Mouse (Mus musculus) monocyte, adult 2 months (primary cell): Measurements from ENCODE around the gene Hivep2.

Experiments used
- DNase-seq, 2 experiments: peaks; one replicate each; pipeline ENCODE4 v3.0.0; 2022; ENCODE audit warnings: low spot score in 2 of 2, low read depth in 1 of 2

Hivep2 gene

DNA sequence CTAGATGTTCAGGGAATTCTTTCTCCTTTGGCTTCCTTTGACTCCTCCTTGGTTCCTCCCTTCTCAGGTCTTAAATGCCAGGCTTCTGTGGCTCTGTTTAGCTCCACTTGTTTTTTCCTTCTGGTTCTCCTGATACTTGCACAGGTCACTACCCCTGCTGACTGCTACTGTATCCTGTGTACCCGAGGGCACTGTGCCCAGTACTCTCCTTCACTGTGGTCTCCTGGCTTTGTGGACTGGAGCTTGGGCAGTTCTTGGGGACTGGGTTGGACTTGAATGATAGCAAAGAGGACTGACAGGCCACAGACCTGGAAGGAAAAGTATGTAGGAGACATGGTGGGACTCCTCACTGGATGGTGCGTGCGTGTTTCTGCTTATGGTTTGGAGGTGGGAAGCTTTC, 106.6 kb downstream of the Hivep2 start:
- no peak for DNase-seq

GRCm38 (mm10) chr10:14075767-14076166, 109.9 kb downstream of the Hivep2 start:
- DNase-seq, result no peak

DNA sequence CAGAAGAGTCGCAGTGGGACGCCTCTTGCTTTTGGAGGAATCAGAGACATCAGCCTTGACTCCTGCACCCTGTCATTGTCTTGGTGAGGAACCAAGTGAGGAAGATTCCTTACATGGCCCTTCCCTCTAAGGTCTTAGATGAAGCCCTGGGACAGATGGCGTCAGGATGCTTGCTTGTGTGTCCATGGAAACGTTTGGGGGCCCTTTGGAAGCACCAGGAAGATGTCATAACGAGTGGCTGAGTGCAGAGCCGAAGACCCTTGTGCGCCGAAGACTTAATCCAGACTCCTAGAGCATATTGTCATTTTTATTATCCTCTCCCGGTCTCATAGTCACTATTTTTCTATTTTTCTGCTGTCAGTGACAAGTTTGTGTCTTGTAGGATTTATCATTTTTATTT, 111.0 kb downstream of the Hivep2 start:
- DNase-seq, result no peak

- no peak for DNase-seq
These were observed 115.0 kb downstream of the Hivep2 start for GRCm38 (mm10) chr10:14080830-14081229.

DNA sequence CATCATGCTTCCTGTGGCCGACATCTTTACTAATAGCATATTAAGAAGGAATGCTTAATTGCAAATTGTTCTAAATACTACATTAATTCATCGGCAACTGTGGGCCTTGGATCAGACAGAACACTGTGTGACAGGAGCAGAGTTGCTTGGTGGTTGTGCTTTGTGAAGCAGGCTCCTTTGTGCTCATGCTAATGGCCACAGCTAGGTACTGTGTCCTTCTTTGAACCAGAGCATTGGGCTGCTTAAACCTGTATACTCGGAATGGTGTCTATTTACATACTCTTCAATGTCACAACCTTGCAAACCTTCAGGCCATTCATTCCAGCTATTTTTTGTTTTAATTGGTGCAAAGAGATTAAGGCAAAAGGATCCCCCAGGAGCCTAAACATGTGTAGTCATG, 115.9 kb downstream of the Hivep2 start:
- no peak for DNase-seq

- no peak for DNase-seq
These were observed 116.4 kb downstream of the Hivep2 start for GRCm38 (mm10) chr10:14082275-14082674.

- DNase-seq, result no peak
These were observed 119.4 kb downstream of the Hivep2 start for GRCm38 (mm10) chr10:14085241-14085659.

GRCm38 (mm10) chr10:14085882-14086515, 120.1 kb downstream of the Hivep2 start:
- no peak for DNase-seq

DNA sequence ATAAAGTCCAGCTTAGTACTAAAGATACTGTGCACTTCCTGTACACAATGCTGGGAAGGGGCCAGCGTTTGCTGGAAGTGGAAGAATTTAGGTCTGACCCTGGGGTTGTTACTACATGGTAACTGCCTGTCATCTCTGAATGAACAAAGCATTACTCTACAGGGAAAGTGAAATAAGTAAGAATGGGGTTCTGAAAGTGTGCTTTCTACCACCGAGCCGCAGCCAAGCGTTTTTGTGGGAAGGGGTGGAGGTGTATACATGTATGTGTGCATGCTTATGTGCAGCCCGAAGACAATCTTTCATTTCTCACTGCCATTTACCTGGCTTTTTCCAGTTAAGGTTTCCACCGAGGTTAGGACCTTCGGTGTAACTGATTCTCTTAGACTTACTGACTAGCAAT, 121.4 kb downstream of the Hivep2 start:
- no peak for DNase-seq

DNA sequence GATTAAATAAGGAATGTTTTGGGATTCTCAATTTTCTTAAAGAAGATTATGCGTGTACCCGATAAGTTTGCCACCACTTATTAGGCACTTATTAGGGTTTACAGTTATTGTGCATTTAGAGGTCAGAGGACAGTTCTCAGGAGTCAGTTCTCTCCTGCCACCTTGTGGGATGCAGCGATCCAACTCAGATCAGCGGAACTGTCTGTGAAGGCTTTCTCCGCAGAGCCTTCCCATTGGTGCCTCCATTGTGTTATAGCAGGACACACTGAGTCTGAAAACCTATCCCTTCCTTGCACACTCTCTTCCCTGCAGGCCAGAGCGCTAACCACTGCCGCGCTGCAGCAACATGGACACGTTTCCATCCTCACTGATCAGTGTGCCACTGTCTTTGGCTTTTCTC, 123.6 kb downstream of the Hivep2 start:
- DNase-seq, result no peak

DNA sequence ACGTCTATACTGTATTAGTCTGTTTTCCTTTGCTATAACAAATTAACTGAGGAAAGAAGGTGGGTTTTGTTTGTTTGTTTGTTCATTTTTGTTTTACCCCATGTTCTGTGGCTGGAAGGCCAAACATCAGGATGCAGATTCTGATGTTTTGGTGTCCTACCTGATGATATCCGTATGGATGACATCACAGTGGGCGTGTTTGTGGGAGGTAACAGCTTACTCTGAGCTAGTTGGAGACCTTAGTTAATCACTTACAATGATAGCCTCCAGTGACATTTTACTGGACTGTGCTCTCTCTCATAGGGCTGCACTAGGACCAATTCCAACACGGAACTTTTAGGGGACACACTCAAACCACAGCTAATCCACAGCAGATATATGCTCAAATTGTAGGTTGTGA, 128.2 kb downstream of the Hivep2 start:
- DNase-seq, result no peak

DNA sequence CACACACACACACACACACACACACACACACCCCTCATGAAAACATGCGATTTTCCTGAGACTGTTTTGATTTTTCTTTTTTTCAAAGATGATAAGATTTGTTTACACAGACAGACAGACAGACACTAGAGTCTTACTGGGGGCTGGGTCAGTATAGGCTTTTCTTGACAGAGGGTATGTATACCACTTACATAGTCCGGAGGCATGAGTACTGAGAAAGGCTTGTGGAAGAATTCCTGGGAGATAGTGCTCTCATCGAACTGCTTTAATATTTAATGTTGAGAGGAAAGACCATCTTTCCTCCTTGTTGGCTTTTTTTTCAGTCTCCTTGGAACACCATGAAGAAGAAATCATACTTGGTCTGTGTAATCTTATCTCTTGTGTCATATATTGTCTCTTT, 130.2 kb downstream of the Hivep2 start:
- no peak for DNase-seq

- no peak for DNase-seq
These were observed 133.3 kb downstream of the Hivep2 start for GRCm38 (mm10) chr10:14099182-14099581.

DNA sequence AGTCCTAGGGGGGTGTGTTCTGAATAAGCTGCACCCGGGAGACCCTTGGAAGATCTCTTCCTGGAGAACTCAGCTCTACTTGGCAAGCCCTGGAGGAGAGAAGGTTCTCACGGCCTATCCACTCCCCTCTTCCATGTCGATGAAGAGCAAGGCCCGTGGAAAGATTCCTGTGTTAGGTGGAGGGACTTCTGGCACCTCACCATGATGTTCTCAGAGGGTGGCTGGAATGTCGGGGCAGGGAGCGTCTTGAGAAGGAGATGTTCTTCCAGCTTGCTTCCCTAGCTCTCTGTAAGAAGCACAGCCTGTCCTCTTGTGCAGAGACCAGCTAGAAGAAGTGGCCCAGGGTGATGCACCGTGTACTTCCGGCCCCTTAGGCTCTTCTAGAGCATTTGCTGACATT, 134.2 kb downstream of the Hivep2 start:
- DNase-seq, result no peak

DNA sequence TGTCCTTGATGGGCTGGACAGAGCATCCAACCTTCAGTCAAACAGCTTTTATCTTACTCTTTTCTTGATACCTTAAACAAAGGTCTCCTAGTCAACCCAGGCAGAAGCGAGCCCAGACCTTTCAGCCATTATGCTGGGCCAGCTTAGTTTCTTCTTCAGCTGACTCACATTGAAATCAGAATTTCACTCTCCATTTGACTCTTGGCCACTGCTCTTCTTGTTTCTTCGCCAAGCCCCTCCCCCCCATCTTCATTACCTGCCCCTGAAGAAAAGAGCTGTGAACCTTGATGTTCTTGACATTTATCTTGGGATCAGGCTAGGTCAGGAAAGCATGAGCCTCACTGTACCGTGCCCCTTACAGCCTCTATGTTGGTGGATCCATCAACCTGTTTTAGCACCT, 135.0 kb downstream of the Hivep2 start:
- DNase-seq, result no peak

DNA sequence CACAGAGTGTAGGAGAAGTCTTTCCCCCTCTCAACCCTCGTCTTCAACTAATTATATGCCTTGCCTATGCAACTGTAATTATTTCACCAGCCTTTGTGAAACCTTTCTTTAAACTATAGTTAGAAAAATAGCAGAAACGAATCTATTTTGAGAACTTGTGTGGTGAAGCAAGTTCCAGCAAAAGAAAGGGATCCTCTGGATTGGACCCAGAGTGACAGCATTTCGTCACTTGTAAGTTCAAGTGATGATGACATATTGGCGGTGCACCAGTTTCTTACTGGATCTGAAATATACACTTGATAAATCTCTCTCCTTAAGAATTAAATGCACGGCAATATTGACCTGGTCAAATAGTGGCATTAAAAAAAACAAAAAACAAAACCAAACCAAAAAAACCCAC, 136.1 kb downstream of the Hivep2 start:
- DNase-seq, result peak in 1 of 2 experiments; percentile 16

GRCm38 (mm10) chr10:14107980-14108671, 142.3 kb downstream of the Hivep2 start:
- no peak for DNase-seq

GRCm38 (mm10) chr10:14115846-14116245, 150.0 kb downstream of the Hivep2 start:
- no peak for DNase-seq

DNA sequence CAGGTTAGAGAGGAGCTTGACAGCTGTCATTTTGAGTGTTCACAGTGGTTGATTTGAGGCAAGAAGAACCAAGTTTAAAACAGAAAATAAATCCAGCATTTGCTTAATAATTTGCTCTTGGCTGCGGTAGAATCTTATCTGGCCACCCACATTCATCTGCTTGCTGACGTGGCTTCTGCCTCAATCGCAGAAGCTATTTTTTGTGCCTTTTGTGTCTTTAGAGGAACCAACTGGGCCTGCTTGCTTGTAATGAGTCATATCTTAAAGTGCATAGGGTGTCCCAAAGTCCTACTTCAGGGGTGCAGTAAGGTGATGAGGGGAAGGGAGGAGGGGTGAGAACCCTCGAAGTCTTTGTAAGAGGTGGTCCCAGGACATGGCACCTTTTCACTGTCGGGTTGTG, 151.1 kb downstream of the Hivep2 start:
- no peak for DNase-seq

GRCm38 (mm10) chr10:14119201-14119600, 153.3 kb downstream of the Hivep2 start:
- no peak for DNase-seq

GRCm38 (mm10) chr10:14120512-14120911, 154.6 kb downstream of the Hivep2 start:
- no peak for DNase-seq

DNA sequence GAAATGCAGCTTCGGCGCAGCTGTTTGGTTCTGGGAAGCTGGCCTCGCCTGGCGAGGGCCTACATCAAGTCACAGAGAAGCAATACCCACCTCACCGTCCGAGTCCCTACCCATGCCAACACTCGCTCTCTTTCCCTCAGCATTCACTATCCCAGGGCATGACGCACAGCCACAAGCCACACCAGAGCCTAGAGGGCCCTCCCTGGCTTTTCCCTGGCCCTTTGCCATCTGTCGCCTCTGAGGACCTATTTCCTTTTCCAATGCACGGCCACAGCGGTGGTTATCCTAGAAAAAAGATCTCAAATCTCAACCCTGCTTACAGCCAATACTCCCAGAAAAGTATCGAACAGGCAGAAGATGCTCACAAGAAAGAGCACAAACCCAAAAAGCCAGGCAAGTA, 162.0 kb downstream of the Hivep2 start:
- no peak for DNase-seq

GRCm38 (mm10) chr10:14130270-14130669, 164.4 kb downstream of the Hivep2 start:
- no peak for DNase-seq
